Mouse (Mus musculus): ENCODE data around the gene Prkcb.
A peak's percentile ranks its signal among the peaks of the same experiment; 100 is the strongest.

Gene Prkcb

DNA sequence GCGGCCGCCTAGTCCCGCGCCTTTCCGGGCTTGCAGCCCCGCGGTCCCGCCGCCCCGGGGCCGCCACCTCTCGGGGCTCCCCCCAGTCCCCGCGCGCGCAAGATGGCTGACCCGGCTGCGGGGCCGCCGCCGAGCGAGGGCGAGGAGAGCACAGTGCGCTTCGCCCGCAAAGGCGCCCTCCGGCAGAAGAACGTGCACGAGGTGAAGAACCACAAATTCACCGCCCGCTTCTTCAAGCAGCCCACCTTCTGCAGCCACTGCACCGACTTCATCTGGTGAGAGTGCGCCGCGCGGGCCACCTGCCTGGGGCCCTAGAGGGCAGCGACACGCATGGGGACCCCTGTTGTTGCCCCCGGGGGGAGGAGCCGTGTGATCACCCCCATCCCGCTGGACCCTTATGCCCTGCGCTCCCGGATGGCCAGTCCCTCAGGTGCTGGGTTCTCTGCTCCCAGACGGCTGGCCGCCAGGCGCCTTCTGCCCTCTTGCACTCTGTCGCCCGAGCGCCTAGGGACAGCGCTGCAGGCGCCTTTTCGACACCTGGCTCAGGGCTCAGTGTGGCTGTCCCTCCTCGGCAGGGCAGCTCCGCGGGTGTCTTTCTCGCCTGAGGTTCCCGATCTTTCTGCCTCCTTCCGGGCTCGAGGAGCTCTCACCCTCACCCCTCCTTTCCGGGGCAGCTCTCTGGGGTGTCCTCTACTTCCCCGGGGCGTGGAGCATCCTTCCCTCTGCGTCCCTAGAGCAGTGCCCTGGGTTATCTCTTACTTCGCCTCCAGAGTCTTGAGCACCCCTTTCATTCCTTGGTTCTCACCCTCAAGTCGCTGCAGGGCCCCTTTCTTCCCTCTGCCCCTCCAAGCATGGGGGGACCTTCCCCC, 926 bp downstream of the Prkcb start:
- DNase-seq (ENCODE audit: inconsistent age in 2 of 2, low spot score in 1 of 2): peak; percentile 19 to 49

DNA sequence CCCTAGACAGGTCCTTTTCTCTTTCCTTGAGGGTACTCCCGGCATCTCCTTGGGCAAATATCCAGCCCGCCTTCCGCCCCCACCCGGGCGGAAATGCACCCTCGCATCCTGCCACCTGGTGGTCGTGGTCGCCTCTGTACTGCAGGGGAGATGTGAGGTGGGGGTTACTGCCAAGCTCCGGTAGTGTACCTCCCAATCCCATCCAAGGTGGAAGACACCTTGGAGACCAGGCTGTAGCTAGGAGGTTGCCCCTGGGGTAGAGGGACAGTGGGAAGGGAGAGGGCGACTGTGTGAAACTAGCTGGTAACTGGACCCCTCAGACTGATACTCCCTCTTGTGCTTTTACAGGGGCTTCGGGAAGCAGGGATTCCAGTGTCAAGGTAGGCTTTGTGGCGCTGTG, 1.6 kb downstream of the Prkcb start:
- DNase-seq (ENCODE audit: inconsistent age in 2 of 2, low spot score in 1 of 2): no peak

DNA sequence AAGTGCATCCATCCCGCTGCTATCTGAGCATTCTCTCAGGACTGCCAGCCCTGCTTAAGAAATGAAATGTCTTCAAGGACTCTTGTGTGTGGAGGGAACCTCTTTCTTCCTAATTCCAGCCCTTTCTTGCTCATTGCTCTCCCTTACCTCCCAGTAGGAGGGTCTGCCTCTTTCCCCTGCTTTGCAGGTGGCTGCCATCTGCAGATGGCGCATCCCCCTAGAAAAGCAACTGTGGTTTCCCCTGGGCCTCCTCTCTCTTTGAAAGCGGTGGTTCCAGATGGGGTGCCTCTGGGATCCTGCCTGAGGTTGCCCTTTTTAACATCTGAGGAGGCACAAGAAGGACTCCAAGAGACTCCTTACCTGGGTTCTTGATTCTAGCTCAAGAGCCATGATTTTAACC, 2.2 kb downstream of the Prkcb start:
- DNase-seq (ENCODE audit: inconsistent age in 2 of 2, low spot score in 1 of 2): no peak

DNA sequence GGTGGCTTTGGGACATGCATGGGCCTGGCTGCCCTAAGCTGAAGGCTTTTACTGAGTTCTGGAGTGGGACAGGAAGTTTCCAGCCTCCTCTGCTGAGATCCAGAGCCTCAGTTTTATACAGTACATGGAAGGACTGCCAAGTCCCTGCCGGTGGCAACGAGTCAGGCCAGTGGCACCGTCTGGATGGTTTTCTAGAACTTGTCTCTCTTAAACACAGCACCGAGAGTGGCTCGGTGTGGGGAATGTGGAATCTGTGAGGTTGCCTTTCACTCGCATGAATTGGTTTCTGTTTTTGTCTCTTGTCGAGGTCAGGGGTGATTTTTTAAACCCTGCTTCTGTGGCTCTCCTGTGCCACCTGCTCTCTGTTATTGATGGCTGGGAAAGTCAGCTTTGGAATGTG, 3.6 kb downstream of the Prkcb start:
- DNase-seq (ENCODE audit: inconsistent age in 2 of 2, low spot score in 1 of 2): no peak

DNA sequence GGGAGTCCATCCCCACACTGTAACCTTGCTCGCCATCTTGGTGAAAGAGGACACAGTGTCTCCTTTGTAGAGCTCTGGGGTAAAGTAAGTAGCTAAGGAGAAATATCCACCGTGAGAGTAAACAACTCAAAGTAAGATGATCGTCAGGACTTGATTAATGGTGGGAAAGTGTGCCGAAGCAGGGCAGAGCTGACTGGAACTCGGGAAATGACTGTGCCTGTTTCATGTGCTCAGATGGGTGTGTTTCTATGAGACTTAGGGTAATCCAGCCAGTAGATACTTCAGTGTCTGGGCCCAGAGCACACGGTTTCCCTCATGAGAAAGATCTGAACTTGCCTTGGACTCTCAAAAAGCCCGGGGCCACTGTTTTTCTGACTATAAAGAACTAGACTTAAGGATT, 5.6 kb downstream of the Prkcb start:
- no peak for DNase-seq (ENCODE audit: inconsistent age in 2 of 2, low spot score in 1 of 2)

DNA sequence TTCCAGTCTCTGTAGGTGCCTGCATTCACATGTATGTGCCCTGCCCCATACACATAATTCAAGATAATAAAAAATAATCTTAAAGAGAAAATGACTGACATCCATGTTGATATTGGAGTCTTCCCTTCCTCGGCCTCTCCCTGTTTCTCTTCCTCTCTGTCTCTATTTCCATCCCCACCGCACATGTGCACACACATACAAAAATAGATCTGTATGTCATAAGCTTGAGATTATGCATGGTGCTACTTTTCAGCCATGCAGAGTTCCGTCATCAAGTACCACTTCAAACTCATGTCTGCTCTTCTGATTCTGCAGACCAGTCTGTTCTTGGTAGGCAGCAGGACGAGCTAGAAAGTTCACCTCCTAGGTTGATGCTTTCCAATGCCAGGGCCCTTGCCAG, 6.8 kb downstream of the Prkcb start:
- DNase-seq (ENCODE audit: inconsistent age in 2 of 2, low spot score in 1 of 2): no peak

DNA sequence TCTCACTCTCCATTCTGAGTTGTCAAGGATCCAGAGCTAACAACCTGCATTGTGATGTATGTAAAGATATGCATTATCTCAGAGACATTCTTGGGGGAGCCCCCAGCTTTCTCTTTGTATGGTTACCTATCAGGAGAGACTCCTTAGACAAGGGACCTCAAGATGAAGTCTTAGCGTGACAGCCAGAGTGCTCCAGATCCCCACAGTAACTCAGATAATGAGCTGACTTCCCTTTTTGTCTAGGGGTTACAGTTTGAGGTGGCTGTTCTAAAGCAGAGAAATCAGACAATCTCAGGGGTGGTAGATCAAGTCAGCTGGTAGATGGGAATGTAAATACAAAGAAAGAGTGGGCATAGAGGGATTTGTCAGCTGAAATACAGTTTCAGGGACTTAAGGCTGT, 7.8 kb downstream of the Prkcb start:
- DNase-seq (ENCODE audit: inconsistent age in 2 of 2, low spot score in 1 of 2): no peak

DNA sequence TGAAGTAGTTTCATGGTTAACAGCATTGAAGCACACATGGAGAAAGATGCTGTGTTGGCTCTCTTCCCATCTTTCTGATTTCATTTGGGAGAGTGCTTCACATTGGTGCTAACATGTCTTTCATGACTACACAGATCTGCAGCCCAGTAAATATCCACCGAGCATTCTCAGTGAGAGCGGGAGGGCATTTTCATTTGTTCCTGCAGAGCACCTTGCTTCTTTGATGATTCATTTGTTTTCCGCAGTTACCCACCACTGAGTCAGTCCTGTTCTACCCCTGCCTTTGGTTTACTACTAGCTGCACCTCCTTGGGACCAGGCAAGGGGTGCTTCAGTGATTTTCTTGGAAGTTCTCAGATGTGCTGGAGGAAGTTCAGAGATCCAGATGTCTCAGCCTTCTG, 8.3 kb downstream of the Prkcb start:
- no peak for DNase-seq (ENCODE audit: inconsistent age in 2 of 2, low spot score in 1 of 2)

DNA sequence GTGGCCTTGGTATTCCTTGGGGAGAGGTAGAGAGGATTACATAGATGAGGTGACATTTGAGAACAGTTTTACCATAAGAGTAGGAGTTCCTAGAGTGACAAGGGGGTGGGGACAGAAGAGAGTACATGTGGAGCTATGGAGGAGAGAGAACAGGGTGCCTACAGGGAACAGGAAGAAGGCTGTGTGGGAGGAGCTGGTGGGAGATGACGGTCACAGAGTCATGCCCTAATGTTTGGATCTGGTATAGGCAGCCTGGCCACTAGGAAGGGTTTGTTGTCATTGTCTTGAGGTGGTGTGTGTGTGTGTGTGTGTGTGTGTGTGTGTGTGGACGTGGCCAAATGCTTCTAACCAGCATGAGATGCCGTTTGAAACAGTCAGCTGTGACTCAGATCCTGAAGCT, 9.1 kb downstream of the Prkcb start:
- DNase-seq (ENCODE audit: inconsistent age in 2 of 2, low spot score in 1 of 2): peak; percentile 19 to 61

DNA sequence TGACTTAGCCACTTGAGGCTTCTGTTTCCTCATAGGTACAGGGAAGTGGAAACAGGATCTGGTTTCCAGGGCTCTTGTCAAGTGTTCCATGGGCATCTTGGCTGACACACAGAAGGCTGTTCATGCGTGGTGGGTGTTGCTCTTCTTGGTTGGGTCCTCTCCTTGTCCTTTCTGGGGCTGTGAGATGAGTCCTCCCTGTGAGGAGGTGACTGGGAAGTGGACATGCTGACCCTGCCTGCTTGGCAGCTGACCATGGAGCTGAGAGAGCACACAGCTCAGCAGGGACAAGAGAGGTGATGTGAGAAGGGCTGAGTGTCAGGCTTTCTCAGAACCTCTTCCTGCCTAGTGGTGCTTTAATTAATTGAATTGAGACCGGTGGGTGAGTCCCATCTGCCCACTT, 10.2 kb downstream of the Prkcb start:
- no peak for DNase-seq (ENCODE audit: inconsistent age in 2 of 2, low spot score in 1 of 2)

DNA sequence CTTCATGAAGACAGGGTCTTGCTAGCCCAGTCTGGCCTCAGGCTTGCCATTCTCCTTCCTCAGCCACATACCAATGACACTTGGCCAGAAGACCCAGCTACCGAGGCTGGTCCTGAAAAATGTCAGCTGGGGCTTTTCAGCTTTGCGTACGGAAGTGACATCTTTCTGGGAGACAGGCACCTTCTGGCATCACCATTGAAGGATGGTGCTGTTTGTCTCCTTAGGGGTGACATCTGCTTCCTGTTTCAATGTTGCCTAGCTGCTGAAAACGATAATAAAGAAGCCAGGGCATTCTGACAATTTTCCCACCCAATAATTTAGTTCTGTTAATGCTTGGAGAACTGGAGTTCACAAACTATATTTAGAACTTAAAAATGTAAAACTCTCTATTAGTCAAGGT, 12.0 kb downstream of the Prkcb start:
- no peak for DNase-seq (ENCODE audit: inconsistent age in 2 of 2, low spot score in 1 of 2)

DNA sequence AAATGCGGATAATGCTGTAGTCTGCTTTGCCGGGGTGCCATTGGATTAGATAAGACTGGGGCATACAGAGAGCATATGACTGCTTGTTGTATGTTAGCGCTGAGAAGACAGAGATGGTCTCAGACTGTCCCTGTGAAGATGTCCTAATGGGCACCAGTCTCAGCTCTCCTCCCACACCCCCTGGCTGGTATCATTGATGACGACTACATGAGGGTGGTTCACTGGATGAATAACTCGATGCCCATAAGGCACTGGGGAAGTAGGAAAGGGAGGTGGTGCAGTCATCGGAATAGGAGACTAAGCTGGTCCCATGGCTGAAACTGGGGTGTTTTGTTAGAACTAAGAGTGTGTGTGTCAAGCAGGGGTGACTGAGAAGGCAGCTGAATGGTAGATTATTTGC, 14.0 kb downstream of the Prkcb start:
- DNase-seq (ENCODE audit: inconsistent age in 2 of 2, low spot score in 1 of 2): no peak

DNA sequence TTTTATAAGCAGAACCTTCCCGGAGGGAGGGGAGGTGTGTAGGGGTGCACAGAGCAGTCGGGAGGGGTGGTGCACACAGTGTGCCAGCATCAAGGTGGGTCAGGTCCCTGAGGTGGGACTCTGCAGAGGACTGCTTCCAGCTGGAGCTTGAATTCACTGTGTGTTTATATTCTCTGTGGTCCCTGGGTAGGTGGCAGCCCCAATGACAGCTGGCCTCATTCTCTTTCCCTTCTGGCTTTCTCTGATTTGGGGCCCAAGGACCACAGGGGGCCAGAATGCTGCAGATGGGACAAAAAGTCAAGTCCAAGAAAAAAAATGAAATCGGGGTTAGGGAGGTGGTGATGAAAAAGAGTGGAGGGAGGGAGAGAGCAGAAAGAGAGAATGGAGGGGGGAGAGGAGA, 15.4 kb downstream of the Prkcb start:
- no peak for DNase-seq (ENCODE audit: inconsistent age in 2 of 2, low spot score in 1 of 2)

DNA sequence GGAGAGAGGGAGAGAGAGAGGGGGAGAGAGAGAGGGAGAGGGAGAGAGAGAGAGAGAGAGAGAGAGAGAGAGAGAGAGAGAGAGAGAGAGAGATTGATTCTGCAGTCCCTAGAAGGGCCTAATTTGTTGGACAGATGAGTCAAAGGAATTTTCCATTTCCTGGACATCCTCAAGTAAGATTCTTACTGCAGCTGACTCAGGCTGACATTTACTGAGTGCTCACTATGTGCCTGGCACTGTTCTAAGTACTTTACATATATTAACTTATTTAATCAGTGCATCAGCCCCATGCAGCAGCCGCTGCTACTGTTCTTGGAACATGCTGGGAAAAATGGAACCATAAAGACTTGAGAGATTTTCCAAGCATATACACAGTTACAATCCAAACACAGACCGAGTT, 16.0 kb downstream of the Prkcb start:
- DNase-seq (ENCODE audit: inconsistent age in 2 of 2, low spot score in 1 of 2): no peak

DNA sequence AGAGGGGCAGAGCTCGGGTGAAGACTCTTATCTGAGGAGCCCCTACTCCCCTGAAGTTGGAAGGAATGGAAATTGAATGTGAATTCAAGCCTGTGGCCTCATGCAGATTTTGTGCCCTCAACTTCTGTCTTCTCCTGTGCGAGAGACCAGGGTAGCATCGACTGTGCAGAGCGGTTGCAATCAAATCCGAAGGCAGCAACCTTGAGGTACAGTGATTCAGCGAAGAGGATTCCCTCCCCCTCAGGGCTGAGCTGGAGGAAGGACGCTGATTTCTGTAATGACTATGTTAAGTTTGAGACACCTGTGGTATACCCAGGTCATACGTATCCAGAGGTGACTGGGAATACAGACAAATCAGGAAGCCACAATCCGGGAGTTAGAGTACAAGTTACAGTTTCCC, 18.7 kb downstream of the Prkcb start:
- peak in 1 of 2 experiments; percentile 65 for DNase-seq (ENCODE audit: inconsistent age in 2 of 2, low spot score in 1 of 2)

DNA sequence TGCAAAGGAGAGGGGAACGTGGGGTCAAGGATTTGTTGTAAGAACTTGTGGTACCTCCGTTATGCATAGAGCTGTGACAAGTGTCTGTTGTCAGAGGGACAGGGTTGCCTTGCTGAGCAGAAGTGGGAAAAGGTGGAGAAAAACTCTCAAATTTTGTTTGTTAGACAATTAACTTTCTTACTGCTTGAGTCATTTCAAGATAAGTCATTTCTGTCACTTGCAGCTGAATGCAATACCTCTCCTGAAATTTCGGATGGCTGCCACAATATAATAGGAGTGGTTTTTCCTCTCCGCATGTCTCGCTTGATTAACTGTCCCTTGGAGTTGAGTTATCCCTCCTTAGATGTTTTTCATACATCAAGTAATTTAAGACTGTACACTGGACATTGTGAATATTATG, 20.1 kb downstream of the Prkcb start:
- no peak for DNase-seq (ENCODE audit: inconsistent age in 2 of 2, low spot score in 1 of 2)

DNA sequence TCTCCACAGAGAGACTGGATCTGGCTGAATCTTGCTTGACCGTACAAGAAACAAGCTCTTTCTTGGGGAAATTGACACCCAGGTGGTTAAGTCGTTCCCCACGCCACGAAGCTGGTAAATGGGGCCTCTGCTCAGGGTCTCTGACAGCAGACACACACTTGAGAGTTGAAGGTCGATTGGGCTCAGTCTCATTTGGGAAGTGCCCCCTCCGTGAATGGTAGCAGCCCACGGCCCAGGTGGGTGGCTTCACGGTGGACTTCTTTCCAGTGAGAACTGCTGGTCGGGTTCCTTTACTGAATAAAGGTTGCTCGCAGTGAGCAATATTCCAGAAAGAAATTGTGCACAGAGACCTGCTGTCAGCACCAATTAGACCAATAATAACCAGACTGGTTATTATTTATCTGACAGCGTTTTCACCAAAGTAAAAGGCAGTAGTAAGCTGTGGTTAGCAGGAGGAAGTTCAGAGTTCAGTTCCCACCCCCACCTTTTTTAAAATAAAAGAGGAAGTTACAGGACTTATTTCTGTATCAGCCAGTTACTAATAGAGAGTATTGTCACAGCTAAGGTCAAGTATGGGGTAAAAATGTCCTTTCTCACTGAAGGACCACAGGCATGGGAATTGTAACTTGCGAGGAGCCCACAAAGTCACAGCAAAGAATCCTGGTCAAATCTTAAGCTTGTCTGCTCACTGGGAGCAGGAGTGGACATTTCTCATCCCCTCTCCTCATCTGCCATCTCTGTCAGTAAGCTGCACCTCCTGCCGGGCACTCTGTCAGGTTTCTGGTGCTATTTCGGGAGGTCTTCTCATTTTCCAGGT, 21.6 kb downstream of the Prkcb start:
- DNase-seq (ENCODE audit: inconsistent age in 2 of 2, low spot score in 1 of 2): no peak

DNA sequence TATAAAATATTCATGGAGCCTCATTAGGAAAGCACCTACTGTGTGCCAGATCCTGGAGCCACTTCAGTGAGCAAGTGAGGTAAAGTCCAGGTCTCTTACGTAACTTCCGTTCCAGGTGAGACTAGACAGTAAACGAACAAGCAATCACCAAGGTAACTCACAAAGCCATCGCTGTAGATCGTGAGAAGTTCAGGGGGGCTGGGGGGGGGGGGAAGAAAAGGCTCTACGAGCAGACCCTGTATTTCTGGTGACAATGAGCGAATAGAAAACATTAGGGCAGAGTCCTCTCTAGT, 22.1 kb downstream of the Prkcb start:
- no peak for DNase-seq (ENCODE audit: inconsistent age in 2 of 2, low spot score in 1 of 2)

DNA sequence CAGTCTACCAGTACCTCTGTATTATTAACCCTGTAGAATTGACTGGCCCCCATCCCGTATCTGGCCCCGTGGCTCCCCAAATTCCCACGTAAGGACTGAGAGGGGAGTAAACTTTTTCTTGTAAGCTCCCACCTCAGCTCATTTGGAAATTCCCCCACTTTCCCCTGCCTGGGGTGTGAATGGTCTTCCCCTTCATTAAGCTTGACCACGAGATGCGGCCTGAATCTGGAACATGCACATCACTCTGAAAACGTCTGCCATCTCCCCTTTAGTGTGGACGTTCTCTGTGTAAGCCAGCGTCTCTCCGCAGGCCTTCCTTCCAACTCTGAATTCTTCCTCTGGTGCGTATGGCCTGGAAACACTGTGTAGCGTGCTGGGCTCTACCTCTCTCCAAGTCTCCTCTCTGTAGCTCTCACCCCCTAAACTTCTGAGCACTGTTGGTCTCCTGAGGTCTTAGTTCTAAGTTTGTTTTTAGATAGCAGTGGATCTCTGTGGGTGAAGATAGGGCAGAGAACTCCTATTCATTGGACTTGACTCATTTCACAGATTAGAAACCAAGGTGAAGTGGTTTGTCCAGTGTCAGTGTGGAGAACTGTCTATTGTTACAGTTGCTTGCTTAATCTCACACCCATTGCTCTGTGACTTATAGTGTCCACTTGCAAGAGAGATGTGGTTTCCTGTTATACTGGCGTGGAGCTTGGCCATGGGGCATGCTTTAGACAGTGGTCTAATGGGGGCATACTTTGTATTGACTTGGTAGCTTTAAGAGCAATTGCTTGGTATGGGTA, 25.3 kb downstream of the Prkcb start:
- no peak for DNase-seq (ENCODE audit: inconsistent age in 2 of 2, low spot score in 1 of 2)

DNA sequence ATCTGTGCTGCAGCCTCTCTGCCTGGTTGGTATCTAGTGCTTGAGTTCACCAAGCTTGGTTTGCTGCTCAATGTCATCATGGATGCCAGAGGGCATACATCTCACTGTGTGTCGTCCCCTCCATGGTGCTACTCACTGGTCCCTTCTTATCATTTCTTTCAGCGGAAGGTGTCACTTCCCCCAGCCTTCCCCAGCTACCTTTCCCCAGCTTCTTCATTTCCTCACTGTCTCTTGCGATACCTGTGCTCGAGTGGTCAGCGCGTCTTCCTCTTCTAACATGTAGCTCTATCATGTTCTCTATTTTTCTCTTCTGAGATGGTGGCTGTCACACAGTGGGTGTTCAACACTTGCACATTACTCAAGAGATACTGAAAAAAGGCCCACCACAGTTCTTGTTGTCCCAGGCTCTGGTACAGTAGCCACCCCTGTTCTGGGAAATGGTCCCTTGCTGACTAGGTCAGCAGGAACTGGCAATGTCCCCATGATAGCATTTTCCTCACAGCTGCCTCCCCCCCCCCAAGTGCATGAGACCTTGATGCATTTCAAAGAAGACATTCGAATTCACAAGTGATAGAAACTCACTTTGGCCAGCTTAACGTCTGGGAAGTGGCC, 27.3 kb downstream of the Prkcb start:
- no peak for DNase-seq (ENCODE audit: inconsistent age in 2 of 2, low spot score in 1 of 2)

DNA sequence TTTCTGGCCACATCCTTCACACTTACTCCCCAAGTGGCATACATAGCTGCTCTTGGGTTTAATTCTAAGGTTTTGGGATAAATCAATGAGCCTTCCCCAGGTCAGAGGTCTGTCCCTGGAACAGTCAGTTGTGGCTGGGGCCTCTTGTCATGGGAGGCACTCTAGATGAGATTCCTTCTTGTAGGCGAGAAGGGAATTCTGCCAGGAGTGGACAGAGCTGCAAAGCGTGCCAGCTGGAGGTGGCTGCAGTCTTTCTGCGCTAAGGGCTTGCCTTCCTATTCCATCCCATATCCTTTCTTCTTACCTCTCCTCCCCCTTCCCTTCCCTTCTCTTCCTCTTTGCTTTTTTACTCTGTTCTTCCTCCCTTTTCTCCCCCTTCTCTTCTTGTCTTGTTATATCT, 28.1 kb downstream of the Prkcb start:
- no peak for DNase-seq (ENCODE audit: inconsistent age in 2 of 2, low spot score in 1 of 2)

Measured in adrenal gland, adult (tissue).